Mouse (Mus musculus) megakaryocyte, embryonic 14.5 days (primary cell): Measurements from ENCODE around the gene Art2b.
"Not testable (repeated sequence)": the region's sequence is repeated elsewhere in the genome, so short reads cannot be mapped to it uniquely, and the experiment has no call there.

Experiments used
- FLI1 ChIP-seq: IDR thresholded peaks from 2 replicates; pipeline ENCODE4 v1.6.1; 2012; ENCODE audit warnings: low read length, inconsistent platforms, mixed read lengths
- GATA1 ChIP-seq: IDR thresholded peaks from 3 replicates; pipeline ENCODE4 v1.6.1; 2012; ENCODE audit warnings: mixed read lengths, low read length, inconsistent platforms, borderline replicate concordance

- not testable (repeated sequence) for TF ChIP-seq GATA1, FLI1
Observed at GRCm38 (mm10) chr7:101555473-101555872, 29.9 kb downstream of the Art2b start.
